Mouse (Mus musculus) E14TG2a.4 (cell line): ENCODE results near the gene Lypla2.

Experiments
- CTCF ChIP-seq: conservative IDR thresholded peaks from 2 replicates; pipeline ENCODE4 v1.5.1; 2014; ENCODE audit warnings: low read length
- NANOG ChIP-seq: IDR thresholded peaks from 2 replicates; pipeline ENCODE4 v1.6.1; 2014; ENCODE audit warnings: borderline replicate concordance, low read length, mixed read lengths
- POU5F1 ChIP-seq: IDR thresholded peaks from 2 replicates; pipeline ENCODE4 v1.6.1; 2014; ENCODE audit warnings: low read length, borderline replicate concordance

DNA sequence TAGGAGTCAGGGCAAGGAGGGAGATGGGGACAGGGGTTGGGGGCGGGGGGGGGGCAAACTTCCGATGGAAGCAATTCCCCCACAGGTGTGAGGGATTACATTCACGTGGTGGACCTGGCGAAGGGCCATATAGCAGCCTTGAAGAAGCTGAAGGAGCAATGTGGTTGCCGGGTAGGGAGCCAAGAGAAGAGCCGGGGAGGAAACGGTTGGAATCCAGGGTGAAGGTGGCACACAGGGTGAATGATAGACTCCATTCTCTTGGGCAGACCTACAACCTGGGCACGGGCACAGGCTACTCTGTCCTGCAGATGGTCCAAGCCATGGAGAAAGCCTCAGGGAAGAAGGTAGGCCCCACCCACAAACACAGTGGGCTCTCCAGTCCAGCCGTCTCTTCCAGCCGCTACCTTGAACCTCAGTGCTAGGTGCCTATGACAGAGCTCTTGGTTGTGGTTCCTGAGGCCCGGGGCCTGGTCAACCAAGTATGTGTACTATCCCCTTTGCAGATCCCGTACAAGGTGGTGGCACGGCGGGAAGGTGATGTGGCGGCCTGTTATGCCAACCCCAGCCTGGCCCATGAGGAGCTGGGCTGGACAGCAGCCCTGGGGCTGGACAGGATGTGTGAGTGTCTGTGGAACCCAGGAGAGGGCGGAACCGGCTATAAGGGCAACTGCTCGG, 5.2 kb downstream of the Lypla2 start:
- TF ChIP-seq CTCF (no peak), POU5F1 (no peak), NANOG (no peak)
